Mouse (Mus musculus) midbrain, embryonic 13.5 days (tissue): ENCODE results near the gene Pafah1b2. TPM values are rescaled to one million over a fixed set of nuclear protein-coding genes. Genes with fewer than 3 reads are reported as not detected.
A peak's percentile ranks its signal among the peaks of the same experiment; 100 is the strongest.

Source experiments
- ATAC-seq: fragments of 200-750 bp; cut with Nextera tagmentation; 2 replicates; pipeline ENCODE4 v1.8.0; 2017; ENCODE audit warnings: mild to moderate bottlenecking, moderate TSS enrichment, moderate library complexity
- H3K27ac ChIP-seq: fragments of 300-500 bp; sonication (generic); 2 replicates; pipeline ENCODE4 v1.5.1; 2015; ENCODE audit warnings: inconsistent platforms, mild to moderate bottlenecking, moderate library complexity
- H3K27me3 ChIP-seq: fragments of 300-500 bp; sonication (generic); 2 replicates; pipeline ENCODE4 v1.6.1; 2015; ENCODE audit warnings: mild to moderate bottlenecking, inconsistent platforms
- H3K36me3 ChIP-seq: fragments of 300-500 bp; sonication (generic); 2 replicates; pipeline ENCODE4 v1.6.1; 2015; ENCODE audit warnings: mild to moderate bottlenecking, inconsistent platforms
- H3K4me1 ChIP-seq: fragments of 300-500 bp; sonication (generic); replicated peaks from 2 replicates; pipeline ENCODE4 v1.6.1; 2015; ENCODE audit warnings: inconsistent platforms
- H3K4me2 ChIP-seq: fragments of 300-500 bp; sonication (generic); replicated peaks from 2 replicates; pipeline ENCODE4 v1.6.1; 2015; ENCODE audit warnings: moderate library complexity, mild to moderate bottlenecking, inconsistent platforms
- H3K4me3 ChIP-seq: fragments of 300-500 bp; sonication (generic); replicated peaks from 2 replicates; pipeline ENCODE4 v1.5.1; 2015; ENCODE audit warnings: mild to moderate bottlenecking, inconsistent platforms
- H3K9ac ChIP-seq: fragments of 300-500 bp; sonication (generic); replicated peaks from 2 replicates; pipeline ENCODE4 v1.6.1; 2015; ENCODE audit warnings: mild to moderate bottlenecking, inconsistent platforms
- H3K9me3 ChIP-seq: fragments of 300-500 bp; sonication (generic); 2 replicates; pipeline ENCODE4 v1.6.1; 2016; ENCODE audit warnings: mild to moderate bottlenecking, inconsistent platforms
- WGBS: fragments of 180-500 bp; shearing (Covaris S2); methylation state at CpG from one replicate; pipeline ENCODE4 v1.1.7; 2015; 5-methylcytosine and 5-hydroxymethylcytosine counted together
- polyA plus RNA-seq: library from polyadenylated mRNA; unstranded; fragments of >200 nt; fragmentation: Nextera tagmentation; extraction: Ambion mirVana; gene quantifications from 2 replicates; pipeline ENCODE4 v1.2.1, GENCODE M21; 2015

The Pafah1b2 gene
- polyA plus RNA-seq, 1 experiment from 2014 or later, result 303 TPM

DNA sequence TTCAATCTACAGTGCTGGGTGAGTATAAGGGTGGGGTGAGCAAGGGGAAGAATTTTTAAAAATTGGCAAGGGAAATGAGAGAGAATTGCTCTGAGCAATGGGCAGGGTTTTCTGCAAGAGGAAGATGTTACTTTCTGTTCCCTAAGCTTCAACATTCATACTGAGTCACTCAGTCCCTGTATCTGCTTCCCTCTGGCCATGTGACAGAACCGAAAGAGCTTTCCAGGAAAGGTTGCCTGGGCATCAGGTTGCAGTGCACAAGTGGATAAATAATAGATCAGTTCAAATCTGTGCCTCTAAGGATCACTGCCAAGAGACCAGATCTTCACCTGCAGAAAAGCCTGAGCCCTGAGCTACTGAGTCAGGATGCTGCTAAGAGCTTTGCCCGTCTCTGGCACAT, 50.6 kb downstream of the Pafah1b2 start:
- H3K4me1 ChIP-seq, result peaks cover 15% of the 10 kb centered on the region
- ATAC-seq, result no peak
- H3K4me3 ChIP-seq, result no peak overlapping the region
- H3K27ac ChIP-seq, result no peak overlapping the region
- H3K27me3 ChIP-seq, result no peaks in the 10 kb centered on the region
- peaks cover 54% of the 10 kb centered on the region for H3K36me3 ChIP-seq
- no peaks in the 10 kb centered on the region for H3K9me3 ChIP-seq
- H3K4me2 ChIP-seq, result no peak overlapping the region
- no peak overlapping the region for H3K9ac ChIP-seq
- WGBS, result 84% methylated on average over 2 of the region's 2 CpGs

GRCm38 (mm10) chr9:45959661-45960060, 52.8 kb downstream of the Pafah1b2 start:
- Histone ChIP-seq H3K27ac (no peak overlapping the region), H3K4me1 (peaks cover 30% of the 10 kb centered on the region), H3K27me3 (no peaks in the 10 kb centered on the region), H3K36me3 (peaks cover 38% of the 10 kb centered on the region), H3K4me2 (no peak overlapping the region), H3K4me3 (no peak overlapping the region), H3K9ac (no peak overlapping the region), H3K9me3 (no peaks in the 10 kb centered on the region)
- ATAC-seq, result no peak
- 90% methylated on average over 7 of the region's 7 CpGs for WGBS

DNA sequence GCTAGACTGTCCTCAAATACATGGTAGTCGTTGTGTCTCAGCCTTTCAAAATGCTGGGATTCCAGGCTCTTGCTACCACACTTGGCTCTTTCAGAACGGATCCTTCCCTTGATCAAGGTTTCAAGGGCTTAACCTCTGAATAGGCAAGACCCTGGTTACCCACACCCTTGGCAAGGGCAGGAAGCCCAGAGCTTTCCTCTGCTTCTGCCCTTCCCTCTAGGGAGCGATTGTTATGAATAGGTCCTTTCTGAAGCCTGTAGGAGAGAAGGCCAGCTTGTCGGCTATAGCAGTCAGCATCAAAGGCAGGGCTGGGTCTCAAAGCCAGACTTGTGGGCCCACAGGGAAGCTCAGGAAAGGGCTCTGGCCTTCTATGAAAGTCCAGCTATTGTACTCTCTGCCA, 53.6 kb downstream of the Pafah1b2 start:
- Histone ChIP-seq H3K9ac (no peak overlapping the region), H3K4me3 (no peak overlapping the region), H3K27me3 (no peaks in the 10 kb centered on the region), H3K9me3 (no peaks in the 10 kb centered on the region), H3K27ac (peak overlapping the region; percentile 17; the same call in 1 of the 2 replicates), H3K36me3 (peaks cover 29% of the 10 kb centered on the region), H3K4me1 (peaks cover 38% of the 10 kb centered on the region), H3K4me2 (no peak overlapping the region)
- 48% methylated on average over 4 of the region's 4 CpGs for WGBS
- ATAC-seq, result no peak

DNA sequence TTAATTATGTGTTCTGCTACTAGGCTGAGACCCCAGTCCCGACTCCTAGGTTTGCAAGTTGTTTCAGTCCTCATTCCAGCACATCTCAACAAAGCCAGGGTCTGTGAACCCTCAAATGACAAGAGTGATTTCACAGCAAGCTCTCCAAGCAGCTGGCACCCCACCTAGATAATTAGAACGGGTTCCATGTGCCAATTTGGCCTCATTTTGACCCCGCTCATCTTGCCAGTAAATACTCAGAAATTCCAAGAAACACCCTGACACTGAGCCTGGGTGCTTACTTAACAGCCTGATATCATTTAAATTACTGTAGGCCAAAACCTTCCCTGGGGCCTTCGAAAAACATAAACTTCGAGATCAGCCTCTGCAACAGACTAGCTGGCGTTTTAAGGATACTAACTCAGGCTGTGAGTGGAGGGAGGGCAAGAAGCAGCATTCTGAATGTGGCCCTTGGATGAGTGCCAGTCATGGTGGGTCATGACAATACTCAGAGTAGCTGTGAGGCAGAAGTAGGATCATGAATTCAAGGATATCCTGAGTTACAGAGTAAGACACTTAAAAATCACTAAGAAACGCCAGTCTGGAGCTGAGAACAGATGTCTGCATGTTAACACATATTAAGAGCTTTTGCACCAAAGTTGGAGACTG, 54.3 kb downstream of the Pafah1b2 start:
- Histone ChIP-seq H3K9ac (no peak overlapping the region), H3K27ac (0 out of 2 replicates have a peak overlapping the region, but pooled peaks have one; percentile 17), H3K9me3 (no peaks in the 10 kb centered on the region), H3K27me3 (no peaks in the 10 kb centered on the region), H3K4me2 (no peak overlapping the region), H3K36me3 (peaks cover 22% of the 10 kb centered on the region), H3K4me1 (peaks cover 45% of the 10 kb centered on the region), H3K4me3 (no peak overlapping the region)
- no peak for ATAC-seq
- 73% methylated on average over 7 of the region's 7 CpGs for WGBS

- H3K27me3 ChIP-seq, result no peaks in the 10 kb centered on the region
- peak within 1 kb of the TSS; percentile 89 for H3K9ac ChIP-seq
- peaks cover 48% of the 10 kb centered on the region for H3K4me1 ChIP-seq
- peak within 1 kb of the TSS; percentile 84 for H3K27ac ChIP-seq
- peak; percentile 98 for ATAC-seq
- H3K4me2 ChIP-seq, result peak within 1 kb of the TSS; percentile 87
- under 1% methylated on average over 48 of the region's 48 CpGs for WGBS
- H3K9me3 ChIP-seq, result no peaks in the 10 kb centered on the region
- peak within 1 kb of the TSS; percentile 80 for H3K4me3 ChIP-seq
- H3K36me3 ChIP-seq, result peaks cover 19% of the 10 kb centered on the region
Observed at GRCm38 (mm10) chr9:45955107-45955963, 57.2 kb downstream of the Pafah1b2 start, which contains the start of gene Sidt2. Sidt2 (minus strand) TSS chr9:45955258.

- Histone ChIP-seq H3K36me3 (peaks cover 28% of the 10 kb centered on the region), H3K4me2 (peak overlapping the region; percentile 87), H3K27ac (peak overlapping the region; percentile 84), H3K9me3 (no peaks in the 10 kb centered on the region), H3K4me3 (peak overlapping the region; percentile 80), H3K4me1 (peaks cover 48% of the 10 kb centered on the region), H3K27me3 (no peaks in the 10 kb centered on the region), H3K9ac (peak overlapping the region; percentile 89)
- WGBS, result under 1% methylated on average over 61 of the region's 63 CpGs
- peak; percentile 64 for ATAC-seq
Observed at GRCm38 (mm10) chr9:45954294-45955106, 58.0 kb downstream of the Pafah1b2 start.

GRCm38 (mm10) chr9:45953511-45954293, 58.8 kb downstream of the Pafah1b2 start:
- Histone ChIP-seq H3K9ac (peak overlapping the region; percentile 89), H3K9me3 (no peaks in the 10 kb centered on the region), H3K4me1 (peaks cover 45% of the 10 kb centered on the region), H3K4me2 (peak overlapping the region; percentile 87), H3K36me3 (peaks cover 36% of the 10 kb centered on the region), H3K27ac (0 out of 2 replicates have a peak overlapping the region, but pooled peaks have one; percentile 84), H3K4me3 (peak overlapping the region; percentile 80), H3K27me3 (no peaks in the 10 kb centered on the region)
- WGBS, result 68% methylated on average over 13 of the region's 13 CpGs
- ATAC-seq, result no peak

DNA sequence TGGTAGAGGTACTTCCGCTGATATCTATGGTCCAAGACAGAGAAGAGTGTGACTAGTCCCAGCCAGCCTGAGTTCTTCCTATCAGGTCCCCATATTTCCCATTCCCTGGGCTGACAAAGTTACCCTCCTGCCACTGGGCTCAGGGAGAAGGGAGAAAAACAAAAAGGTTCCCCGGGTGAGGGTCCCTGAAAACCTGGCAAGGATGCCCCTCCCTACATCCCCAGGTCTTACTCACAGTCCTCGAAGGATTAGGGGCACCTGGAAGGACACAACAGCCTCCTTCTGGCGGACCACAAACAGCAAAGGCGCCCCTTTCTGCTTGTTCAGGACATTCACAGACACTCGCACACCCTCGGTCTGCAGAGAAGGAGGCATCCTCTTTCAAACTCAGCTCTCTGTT, 59.6 kb downstream of the Pafah1b2 start:
- Histone ChIP-seq H3K9me3 (no peaks in the 10 kb centered on the region), H3K36me3 (peaks cover 44% of the 10 kb centered on the region), H3K9ac (no peak overlapping the region; the same call in 1 of the 2 replicates), H3K27me3 (no peaks in the 10 kb centered on the region), H3K4me2 (no peak overlapping the region), H3K4me3 (no peak overlapping the region), H3K27ac (no peak overlapping the region), H3K4me1 (peaks cover 37% of the 10 kb centered on the region)
- WGBS, result 88% methylated on average over 7 of the region's 7 CpGs
- ATAC-seq, result no peak

DNA sequence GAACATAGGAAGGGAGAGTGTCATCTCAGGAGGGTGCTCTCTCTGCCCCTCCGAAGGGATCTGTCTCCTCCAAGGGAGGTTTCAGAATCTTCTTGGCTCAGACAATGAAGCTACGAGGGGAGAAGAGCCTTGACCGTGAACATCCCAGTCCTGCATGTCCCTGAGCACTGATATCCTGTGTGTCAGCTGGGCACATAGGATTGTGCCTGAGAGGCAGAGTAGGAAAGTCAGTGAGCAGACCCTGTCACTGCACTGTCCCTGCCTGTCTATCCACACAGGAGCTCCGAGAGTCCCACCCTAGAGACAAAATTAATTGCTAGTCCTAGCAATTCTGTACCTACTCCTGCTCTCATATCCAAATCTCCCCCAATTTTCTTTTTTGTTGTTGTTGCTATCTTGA, 60.4 kb downstream of the Pafah1b2 start:
- no peak overlapping the region for H3K27ac ChIP-seq
- H3K4me2 ChIP-seq, result no peak overlapping the region
- ATAC-seq, result no peak
- H3K4me3 ChIP-seq, result no peak overlapping the region
- WGBS, result 93% methylated on average over 4 of the region's 4 CpGs
- no peaks in the 10 kb centered on the region for H3K27me3 ChIP-seq
- no peaks in the 10 kb centered on the region for H3K9me3 ChIP-seq
- peaks cover 35% of the 10 kb centered on the region for H3K4me1 ChIP-seq
- no peak overlapping the region for H3K9ac ChIP-seq
- peaks cover 52% of the 10 kb centered on the region for H3K36me3 ChIP-seq

DNA sequence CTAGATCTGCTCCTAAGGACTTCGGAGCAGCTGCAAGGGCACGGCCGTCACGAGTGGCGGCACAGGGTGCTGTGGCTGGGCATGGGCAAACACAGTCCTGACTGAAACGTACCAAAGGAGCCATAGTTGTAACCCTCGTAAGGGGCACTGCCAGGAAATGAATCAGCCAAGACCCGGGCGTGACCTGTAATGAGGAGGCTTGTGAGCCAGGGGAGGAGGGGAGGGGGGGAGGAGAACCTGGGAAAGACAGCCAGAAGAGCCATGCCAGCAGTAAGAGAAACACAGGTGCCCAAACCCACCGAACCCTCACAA, 65.7 kb downstream of the Pafah1b2 start:
- Histone ChIP-seq H3K4me2 (no peak overlapping the region), H3K9ac (no peak overlapping the region), H3K4me1 (no peaks in the 10 kb centered on the region), H3K9me3 (no peaks in the 10 kb centered on the region), H3K27me3 (no peaks in the 10 kb centered on the region), H3K36me3 (peaks cover 98% of the 10 kb centered on the region), H3K27ac (no peak overlapping the region), H3K4me3 (no peak overlapping the region)
- no peak for ATAC-seq
- WGBS, result 92% methylated on average over 10 of the region's 10 CpGs

DNA sequence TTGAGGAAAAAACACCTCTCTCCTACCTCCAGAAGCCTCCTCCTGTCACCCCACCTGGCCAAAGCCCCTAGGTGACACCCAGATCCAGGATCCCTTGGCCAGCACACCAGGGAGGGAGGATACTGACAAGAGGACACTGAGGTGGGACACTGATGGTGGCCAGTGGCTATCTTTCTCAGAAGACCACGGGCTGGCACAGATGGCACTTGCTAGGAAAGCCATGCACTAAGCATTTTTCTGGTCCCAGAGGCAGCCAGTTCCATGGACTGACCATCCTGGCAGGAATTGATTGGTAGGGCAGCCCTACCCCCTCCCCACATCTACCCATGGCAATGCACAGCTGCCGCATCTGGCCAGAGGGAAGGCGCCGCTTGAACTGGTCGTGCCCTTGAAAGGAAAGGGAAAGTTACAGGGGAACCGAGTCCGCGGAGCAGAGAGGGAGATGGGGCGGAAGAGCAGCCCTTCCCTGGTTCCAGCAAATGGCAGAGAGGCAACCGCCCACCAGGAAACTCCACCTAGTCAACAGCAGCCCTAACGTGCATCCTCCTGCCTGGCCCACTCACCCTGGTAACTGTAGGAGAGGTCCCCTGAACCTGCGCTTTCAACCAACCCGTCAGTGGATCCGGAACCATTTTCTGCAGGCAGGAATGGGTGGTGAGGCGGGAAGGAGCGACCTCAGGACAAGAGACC, 66.2 kb downstream of the Pafah1b2 start:
- H3K4me3 ChIP-seq, result no peak overlapping the region
- peaks cover 98% of the 10 kb centered on the region for H3K36me3 ChIP-seq
- no peak overlapping the region for H3K4me2 ChIP-seq
- H3K27ac ChIP-seq, result no peak overlapping the region
- H3K27me3 ChIP-seq, result no peaks in the 10 kb centered on the region
- no peaks in the 10 kb centered on the region for H3K4me1 ChIP-seq
- H3K9ac ChIP-seq, result no peak overlapping the region
- H3K9me3 ChIP-seq, result no peaks in the 10 kb centered on the region
- WGBS, result 88% methylated on average over 16 of the region's 16 CpGs
- no peak for ATAC-seq
